Mouse (Mus musculus): Measurements from ENCODE around the gene Ubash3a. TPM values are rescaled to one million over a fixed set of nuclear protein-coding genes. Genes with fewer than 3 reads are reported as not detected.

The Ubash3a gene
- total RNA-seq, 2 experiments from 2014 or later: not detected

DNA sequence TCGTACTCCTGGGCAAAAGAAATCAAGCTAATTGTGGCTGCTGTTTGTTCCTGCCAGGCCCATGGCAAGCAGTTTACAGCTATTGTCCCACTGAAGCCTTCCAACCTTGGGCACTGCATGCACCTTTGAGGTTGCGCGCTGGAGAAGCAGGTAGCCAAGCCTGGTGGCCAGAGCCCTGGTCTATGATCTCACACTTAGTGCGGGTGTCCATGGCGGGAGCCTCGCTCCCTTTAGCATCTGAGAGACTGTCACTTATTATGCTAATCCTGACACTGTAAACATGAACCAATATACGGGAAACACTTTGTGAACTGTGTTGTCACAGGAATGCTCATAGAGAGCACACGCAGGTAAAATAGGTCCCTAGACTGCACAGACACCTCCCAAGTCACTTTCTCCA lies 66.0 kb downstream of the Ubash3a start:
- DNase-seq (ENCODE audit: low spot score in 2 of 2): no peak
- intact Hi-C loops (cut with DNase I): no loop called here

DNA sequence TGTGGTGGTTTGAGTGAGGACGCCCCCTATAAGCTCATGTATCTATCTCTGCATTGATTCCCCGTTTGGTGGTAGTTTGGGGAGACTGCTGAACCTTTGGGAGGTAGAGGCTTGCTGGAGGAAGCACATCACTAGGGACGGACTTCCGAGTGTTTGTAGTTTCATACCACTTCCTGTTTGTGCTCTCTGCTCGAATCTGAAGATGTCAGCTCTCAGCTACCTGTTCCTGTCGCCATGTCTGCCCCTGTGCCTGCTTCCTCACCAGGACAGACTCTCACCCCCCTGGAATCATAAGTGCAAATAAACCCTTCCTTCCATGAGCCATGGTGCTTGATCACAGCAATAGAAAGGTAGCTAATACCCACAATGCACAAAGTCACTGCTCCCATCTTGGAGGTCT lies 67.5 kb downstream of the Ubash3a start:
- no peak for DNase-seq (ENCODE audit: low spot score in 2 of 2)
- intact Hi-C loops (cut with DNase I): no loop called here

DNA sequence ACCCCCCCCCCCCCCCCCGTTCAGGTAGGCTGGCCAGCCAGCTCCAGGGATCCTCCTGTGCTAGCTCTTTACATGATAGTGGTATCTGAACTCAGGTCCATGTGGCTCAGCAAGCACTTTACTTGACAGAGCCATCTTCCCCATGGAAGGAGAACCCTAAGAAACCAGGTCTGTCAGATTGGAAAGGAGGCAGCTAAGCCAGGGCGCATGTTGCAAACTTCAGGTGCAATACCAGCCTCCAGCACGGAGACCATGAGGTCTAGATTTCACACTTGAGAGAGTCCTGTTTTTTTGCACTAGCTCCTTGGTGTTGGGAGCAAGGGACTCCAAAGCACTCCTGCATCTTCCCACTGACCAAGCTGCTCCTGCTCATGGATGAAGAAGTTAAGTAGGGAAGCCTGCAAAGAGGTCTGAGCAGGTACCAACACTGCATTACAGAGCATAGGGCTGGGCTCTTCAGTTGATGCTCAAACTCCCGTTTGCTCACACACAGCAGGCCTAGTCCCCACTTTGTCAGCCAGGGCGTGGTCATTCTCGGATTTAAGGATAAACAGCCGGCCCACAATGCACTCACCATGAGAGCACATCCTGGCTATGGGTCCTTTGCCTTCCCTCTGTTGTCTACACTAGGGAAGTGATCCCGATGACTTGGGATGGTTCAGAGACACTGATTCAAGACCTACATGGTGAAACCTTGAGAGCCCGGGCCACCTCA lies 68.7 kb downstream of the Ubash3a start:
- intact Hi-C loops (cut with DNase I): no loop called here
- peak; percentile 52 to 72 for DNase-seq (ENCODE audit: low spot score in 2 of 2)

DNA sequence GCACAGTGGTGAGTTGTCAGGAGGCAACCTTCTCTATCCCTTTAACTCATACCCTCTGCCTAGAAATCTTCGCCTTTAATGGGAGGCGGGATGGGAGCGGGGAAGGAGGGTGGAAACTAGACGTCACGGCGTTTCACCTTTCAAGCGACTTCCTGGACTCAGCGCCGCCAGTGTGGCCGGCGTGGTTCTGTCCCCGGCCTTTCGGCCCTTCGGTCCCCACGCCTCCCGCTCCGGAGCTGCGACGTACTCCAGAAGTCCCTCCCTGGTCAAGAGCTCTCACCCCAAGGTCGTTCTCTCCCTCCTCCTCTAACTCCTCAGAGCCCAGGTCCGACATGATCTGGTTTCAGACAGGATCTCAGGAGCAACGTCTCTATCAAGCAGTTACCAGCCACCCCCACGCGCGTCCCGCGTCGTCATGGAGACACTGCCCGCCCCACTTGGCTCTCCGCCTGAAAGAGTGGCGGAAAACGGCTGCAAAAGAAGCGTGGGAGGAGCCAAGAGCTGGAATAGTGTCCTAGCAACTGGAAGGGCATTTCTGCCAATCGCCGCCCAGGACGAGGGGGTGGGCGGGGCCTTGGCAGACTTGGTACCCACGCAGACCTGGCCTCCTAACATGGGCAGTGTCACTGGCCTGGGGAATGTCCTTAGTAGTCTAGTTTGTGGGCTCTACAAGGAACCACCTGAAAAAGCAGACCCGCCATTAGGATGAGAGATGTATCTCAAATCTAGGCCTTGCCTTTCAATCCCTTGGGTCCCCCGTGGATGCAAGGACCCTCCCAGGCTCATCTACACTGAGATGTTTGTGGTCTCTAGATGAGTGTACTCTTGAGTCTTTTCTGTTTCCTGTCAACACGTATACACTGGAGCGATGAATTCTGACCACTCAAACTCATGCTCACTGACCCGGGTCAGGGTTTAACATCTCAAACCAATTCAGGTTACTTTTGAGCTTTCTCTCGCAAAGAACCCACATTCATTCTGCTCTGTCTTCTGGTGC lies 69.5 kb downstream of the Ubash3a start, which contains the start of gene Rsph1:
TSS of gene Rsph1 (minus strand) at position 462 of the 997 bp plus-strand sequence.
- intact Hi-C loops (cut with DNase I): no loop called here
- peak; percentile 100 for DNase-seq (ENCODE audit: low spot score in 2 of 2)

DNA sequence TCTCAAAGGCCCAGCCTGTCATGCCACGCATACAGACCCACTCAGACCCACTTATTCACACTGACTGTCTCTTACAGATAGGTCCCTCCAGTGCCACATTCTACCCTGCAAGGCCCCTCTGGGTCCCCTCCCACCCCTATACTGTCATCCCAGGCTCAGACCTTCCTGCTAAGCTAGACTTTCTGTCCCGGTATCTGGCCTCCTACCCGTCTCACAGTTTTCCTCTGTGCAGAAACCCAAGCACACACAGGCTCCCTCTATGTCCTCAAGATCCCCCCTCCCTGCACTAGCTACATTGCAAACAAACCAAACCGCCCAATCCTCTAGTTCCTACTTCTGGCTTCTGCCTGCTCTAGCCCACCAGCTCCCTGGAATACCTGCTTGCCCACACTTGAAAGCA lies 70.3 kb downstream of the Ubash3a start:
- intact Hi-C loops (cut with DNase I): no loop called here
- DNase-seq (ENCODE audit: low spot score in 2 of 2): no peak

DNA sequence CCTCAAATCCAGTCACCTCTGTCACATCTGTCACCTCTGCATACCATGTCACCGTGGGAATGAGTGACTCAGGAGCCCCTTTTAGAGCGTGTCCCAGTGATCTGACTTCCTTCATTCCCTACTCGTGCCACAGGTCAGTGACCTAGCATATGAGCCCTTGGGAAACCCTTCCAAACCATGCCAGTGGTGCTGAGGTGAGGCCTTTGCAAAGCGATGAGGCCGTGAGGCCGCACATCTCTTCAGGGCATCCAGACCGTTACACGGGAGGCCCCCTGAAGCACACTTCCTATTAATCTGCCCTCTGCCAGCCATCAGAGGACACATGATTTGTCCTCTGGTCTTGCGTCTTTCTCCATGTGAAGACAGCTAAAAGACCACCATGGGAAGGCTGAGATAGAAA lies 71.9 kb downstream of the Ubash3a start:
- no peak for DNase-seq (ENCODE audit: low spot score in 2 of 2)
- intact Hi-C loops (cut with DNase I): no loop called here

DNA sequence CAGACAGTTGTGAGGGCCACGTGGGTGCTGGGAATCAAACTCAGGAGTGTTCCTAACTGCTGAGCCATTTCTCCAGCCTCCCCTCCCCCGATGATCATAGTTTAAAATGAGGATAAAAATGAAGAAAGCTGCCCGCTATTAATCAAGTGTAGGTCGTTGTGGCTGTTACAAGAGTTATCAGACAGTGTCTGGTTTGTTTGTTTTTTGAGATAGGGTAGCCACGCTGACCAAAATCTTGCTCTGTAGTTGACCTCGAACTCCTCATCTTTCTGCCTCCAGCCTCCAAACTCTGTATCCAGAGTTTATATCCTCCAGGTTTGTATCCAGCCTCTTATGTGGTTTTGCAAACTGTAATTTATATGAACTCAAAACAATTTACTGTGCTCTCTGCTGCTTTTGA lies 72.6 kb downstream of the Ubash3a start:
- DNase-seq (ENCODE audit: low spot score in 2 of 2): no peak
- intact Hi-C loops (cut with DNase I): loop anchor here (2.0 kb wide), 1 partner anchor 269 kb away; no protein-coding TSS in a partner anchor

DNA sequence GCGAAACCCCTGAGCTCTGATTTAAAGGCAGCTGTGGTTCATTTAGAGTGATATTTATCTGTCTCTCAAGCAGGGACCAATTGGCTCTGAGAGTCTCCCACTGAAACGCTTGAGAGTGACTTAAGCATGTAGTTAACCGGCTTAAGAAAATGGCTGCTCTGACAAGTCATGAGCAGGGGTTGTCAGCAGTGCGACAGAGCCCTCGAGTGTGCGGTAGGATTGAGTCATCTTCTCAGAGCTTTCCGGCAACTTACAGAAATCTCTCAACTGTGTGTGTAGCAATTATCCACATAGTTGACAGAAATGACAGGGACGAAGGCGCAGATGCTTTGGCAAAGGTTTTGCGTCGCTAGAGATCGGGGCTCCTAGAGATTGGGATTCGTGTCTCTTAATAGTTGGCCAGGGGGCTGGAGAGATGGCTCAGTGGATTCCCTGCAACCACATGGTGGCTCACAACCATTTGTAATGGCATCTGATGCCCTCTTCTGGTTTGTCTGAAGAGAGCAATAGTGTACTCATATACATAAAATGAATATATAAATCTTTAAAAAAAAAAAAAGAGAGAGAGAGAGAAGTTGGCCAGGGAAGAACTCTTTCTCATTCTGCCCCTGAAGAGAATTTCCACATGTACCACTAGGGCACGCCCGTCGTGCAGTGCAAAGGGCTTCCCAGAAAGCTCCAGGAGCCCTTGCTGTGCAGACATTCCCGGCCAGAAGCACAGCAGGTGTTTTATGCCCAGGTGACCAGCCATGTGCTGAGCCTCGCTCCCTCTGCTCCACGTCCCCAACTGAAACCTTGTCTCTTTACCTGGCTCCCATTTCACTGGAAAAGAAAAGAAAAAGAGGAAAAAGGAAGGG lies 74.4 kb downstream of the Ubash3a start:
- peak in 1 of 2 experiments; percentile 72 for DNase-seq (ENCODE audit: low spot score in 2 of 2)
- intact Hi-C loops (cut with DNase I): loop anchor here (2.0 kb wide), 1 partner anchor 271 kb away; no protein-coding TSS in a partner anchor

DNA sequence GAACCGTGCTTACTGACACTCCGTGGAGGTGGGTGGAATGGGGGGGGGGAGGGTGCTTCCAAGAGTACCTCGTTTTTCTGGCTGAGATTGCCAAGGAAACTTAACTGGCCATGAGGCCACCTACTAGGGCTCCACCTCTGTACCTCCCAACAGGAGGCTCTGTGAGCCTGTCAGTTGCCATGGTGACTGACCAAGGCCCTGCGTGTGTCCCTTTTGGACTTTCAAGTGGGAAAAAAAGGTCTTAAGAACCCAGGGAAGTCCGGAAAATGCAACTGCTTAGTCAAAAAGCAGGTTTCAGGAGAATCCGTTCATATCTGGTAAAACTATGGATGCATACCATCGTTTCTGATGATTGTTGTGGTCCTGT lies 75.0 kb downstream of the Ubash3a start:
- intact Hi-C loops (cut with DNase I): no loop called here
- no peak for DNase-seq (ENCODE audit: low spot score in 2 of 2)

DNA sequence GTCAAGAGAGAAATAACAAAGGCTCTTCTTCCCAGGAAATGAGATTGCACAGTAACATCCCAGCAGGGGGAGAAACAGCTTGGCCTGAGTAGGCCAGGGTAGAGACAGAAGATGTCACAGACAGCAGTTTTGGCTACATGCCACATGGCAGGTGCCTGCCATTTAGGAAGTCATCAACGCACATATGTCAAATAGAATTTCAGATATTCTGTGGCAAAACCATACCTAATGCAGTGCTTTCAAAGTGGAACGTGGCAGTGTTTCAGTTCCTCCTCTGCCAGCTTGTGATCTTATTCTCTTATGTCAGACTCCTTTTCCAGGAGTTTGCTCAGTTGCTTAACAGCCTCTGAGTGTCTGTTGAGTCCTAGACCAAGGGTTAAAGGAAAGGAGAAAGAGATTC lies 78.2 kb downstream of the Ubash3a start:
- no peak for DNase-seq (ENCODE audit: low spot score in 2 of 2)
- intact Hi-C loops (cut with DNase I): no loop called here

DNA sequence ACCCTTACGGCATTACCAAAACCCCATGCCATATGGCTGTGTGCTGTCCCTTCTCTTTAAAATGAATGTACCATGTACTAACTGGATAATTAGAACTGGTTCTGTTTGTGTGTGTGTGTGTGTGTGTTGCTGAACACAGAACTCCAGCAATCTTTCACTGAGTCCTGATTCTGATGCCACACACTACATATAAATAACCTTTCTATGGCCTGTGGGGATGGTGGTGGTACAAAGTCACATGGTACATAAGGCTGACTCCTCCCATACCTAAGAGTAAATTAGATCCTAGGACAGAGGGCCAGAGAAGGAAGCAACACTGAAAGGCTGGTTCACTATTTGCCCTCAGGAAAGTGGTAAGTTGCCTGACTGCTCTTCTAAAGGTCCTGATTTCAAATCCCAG lies 78.8 kb downstream of the Ubash3a start, which contains the start of gene Slc37a1:
TSS of gene Slc37a1 (plus strand) at position 301 of the 400 bp plus-strand sequence.
- intact Hi-C loops (cut with DNase I): no loop called here

DNA sequence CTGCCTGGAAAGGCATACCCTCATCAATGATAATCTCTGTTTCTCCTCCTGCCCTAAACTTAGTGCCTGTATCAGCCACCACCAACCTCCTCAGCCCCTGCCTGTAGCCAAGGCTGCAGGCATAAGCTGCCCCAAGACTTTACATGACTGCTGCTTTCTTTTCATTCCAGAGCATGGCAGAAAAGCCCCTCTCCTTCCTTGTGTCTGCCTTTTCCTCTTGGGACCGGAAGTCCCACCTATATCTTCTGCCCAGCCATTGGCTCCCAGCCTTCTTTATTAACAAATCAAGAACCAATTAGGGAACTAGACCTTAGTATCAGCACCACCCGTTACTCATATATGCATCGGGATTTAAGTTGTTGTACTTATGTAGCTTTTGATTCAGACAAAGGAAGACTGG lies 79.5 kb downstream of the Ubash3a start:
- no peak for DNase-seq (ENCODE audit: low spot score in 2 of 2)

More for the DNA sequence above, 78.8 kb downstream of the Ubash3a start, which contains the start of gene Slc37a1:
- DNase-seq (ENCODE audit: low spot score in 2 of 2): no peak

DNA sequence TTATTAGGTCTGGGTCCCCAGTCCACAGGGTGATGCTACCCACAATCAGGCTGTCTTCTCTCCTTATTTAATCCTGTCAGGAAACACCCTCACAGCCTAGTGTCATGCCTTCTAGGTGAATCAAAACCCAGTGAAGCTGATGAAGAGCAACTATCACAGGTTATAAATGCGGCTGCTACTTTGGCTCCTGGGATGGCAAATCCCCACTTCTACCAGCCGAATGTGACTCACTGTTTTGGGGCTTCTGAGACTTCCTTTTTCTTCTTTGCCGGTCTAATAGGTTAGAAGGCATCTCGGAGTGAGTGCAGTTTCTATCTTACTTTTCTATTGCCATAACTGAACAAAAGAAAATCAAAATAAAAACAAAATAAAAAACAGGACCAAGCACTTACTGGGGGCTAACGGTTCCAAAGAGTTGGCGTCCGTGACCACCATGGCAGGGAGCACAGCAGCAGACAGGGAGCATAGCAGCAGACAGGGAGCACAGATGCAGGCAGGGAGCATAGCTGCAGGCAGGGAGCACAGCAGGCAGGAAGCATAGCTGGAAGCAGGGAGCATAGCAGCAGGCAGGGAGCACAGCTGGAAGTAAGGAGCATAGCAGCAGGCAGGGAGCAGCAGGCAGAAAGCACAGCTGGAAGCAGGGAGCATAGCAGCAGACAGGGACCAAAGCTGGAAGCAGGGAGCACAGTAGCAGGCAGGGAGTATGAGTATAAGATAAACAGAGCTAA lies 81.5 kb downstream of the Ubash3a start:
- intact Hi-C loops (cut with DNase I): no loop called here
- DNase-seq (ENCODE audit: low spot score in 2 of 2): no peak

More for the DNA sequence above, 79.5 kb downstream of the Ubash3a start:
- intact Hi-C loops (cut with DNase I): no loop called here

DNA sequence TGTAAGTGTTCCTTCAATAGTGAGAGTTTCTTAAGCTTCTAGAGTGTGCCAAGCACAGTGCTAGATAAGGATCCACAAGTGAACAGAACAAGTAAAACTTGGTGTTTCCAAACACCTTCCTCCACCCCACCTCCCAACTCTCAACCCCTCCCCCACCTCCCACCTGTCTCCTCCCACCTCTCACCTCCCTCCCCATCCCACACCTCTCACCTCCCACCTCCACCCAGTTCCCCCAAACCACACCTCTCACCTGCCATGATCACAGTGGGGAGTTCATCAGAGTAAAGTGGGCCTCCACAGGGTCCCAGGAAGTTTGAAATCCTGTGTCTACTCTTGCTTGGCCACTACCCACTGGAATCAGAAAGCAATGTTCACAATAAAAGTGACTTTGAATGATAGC lies 82.6 kb downstream of the Ubash3a start:
- intact Hi-C loops (cut with DNase I): no loop called here
- no peak for DNase-seq (ENCODE audit: low spot score in 2 of 2)

DNA sequence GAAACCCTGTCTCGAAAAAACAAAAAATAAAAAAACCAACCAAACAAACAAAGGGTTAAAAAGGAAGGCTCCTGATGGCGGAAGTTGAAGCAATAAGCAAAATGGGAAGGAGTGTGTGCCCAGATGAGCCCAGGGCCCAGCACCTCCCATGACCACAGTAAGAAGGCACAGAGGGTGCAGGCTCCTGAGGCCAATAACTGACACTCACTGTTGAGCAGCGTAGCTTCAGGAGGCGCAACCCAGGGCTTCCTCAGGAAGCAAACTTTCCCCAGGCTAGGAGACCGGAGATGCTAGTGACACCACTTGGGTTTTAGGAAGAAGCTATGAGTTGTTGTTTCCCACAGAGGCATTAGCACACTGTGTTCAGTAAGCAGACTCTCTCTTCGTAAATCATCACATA lies 83.2 kb downstream of the Ubash3a start:
- intact Hi-C loops (cut with DNase I): no loop called here
- no peak for DNase-seq (ENCODE audit: low spot score in 2 of 2)

DNA sequence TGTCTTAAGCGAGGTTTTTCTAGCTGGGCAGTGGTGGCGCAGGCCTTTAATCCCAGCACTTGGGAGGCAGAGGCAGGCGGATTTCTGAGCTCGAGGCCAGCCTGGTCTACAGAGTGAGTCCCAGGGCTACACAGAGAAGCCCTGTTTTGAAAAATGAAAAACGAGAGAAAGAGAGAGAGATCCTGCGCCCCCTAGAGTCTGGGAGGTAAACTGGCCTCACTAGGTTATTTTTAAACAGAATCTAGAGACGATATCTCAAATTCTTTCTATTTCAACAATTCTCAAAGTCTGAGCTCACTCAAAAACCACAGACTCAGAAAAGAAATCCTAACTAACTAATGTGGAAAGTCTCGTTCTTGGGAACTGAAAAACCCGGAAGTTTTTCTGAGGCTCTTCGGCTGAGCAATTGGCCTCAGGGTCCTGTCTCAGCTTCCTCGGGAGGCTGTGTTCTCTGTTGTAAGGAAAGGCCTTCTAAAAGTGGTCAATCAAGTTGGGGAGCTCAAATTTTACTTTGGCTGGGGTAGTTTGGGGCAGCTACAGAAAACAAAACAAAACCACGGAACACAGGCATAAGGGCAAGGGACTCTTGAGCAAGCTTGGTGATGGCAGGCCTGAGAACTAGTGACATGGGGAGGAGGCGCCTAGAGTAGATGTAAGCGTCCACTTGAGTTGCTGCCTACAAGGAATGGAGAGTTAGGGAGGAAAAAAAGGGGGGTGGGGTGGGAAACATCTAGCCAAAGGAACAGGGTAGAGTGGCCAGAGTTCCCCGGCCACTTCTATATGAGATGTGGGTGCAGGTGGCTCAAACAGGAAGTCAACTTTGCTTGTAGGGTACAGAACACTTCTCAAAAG lies 86.9 kb downstream of the Ubash3a start:
- intact Hi-C loops (cut with DNase I): no loop called here
- DNase-seq (ENCODE audit: low spot score in 2 of 2): no peak

DNA sequence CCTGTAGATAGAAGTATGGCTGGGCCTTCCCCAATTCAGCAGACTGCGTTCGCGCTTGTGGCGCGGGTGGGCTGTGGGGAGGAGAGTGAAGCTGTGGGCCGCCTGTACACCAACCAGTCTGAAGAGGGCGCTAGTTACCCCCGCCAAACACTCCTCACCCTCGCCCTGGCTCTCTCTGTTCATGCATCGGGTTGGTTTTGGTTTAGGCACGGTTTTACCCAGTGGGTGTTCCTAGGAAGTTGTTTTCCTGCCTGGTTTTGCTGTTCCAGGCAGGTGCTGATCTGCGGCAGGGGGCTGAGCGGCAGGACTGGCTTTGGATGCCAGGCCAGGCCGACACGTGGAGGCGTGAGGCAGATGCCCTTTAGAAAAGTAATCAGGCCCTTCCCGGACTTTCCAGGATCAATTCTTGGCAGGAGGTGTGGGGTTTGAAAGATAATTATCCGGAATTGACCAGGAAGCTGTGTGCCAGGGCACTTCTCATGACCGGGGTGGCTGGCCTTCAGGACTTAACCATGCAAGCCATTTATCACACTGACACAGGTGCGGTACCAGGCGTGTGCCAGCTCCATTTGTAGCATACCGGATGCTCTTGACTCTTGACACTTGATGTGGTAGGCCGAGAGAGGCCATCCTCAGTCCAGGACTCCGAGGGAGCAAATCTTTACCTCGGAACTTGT lies 87.7 kb downstream of the Ubash3a start:
- no peak for DNase-seq (ENCODE audit: low spot score in 2 of 2)
- intact Hi-C loops (cut with DNase I): no loop called here
